Mouse (Mus musculus) liver, adult 2 months (tissue): Measurements from ENCODE around the gene Igsf8. TPM values are rescaled to one million over a fixed set of nuclear protein-coding genes. Genes with fewer than 3 reads are reported as not detected.

Experiments used
- DNase-seq: peaks from one replicate; pipeline ENCODE4 v3.0.0-alpha.2; 2011; ENCODE audit warnings: low read depth, low spot score; ENCODE audit errors: extremely low read depth
- H3K27ac ChIP-seq: fragments of 200-500 bp; replicated peaks from 2 replicates; pipeline ENCODE4 v1.5.1; 2012; ENCODE audit warnings: low read depth, mild to moderate bottlenecking, control low read depth, inconsistent platforms, low read length; ENCODE audit not compliant: insufficient read depth
- H3K27me3 ChIP-seq: fragments of 200-500 bp; 2 replicates; pipeline ENCODE4 v1.6.1; 2012; ENCODE audit warnings: mild to moderate bottlenecking, moderate library complexity, low read length, inconsistent platforms; ENCODE audit not compliant: control insufficient read depth, insufficient read depth
- H3K36me3 ChIP-seq: fragments of 200-500 bp; 2 replicates; pipeline ENCODE4 v1.6.1; 2012; ENCODE audit warnings: low read length, inconsistent platforms; ENCODE audit not compliant: control insufficient read depth, insufficient read depth
- H3K4me1 ChIP-seq: fragments of 200-500 bp; 2 replicates; pipeline ENCODE4 v1.6.1; 2011; ENCODE audit warnings: low read length; ENCODE audit not compliant: control insufficient read depth, insufficient read depth
- H3K4me3 ChIP-seq: fragments of 200-500 bp; 2 replicates; pipeline ENCODE4 v1.5.1; 2011; ENCODE audit warnings: low read depth, mild to moderate bottlenecking, control low read depth, low read length, moderate library complexity; ENCODE audit not compliant: insufficient read depth
- H3K79me2 ChIP-seq: fragments of 200-500 bp; 2 replicates; pipeline ENCODE4 v1.6.1; 2012; ENCODE audit warnings: inconsistent platforms, mild to moderate bottlenecking, low read length, moderate library complexity; ENCODE audit not compliant: control insufficient read depth, insufficient read depth
- H3K9ac ChIP-seq: fragments of 200-500 bp; 2 replicates; pipeline ENCODE4 v1.6.1; 2012; ENCODE audit warnings: low read depth, mild to moderate bottlenecking, control low read depth, inconsistent platforms, low read length
- CTCF ChIP-seq: fragments of 200-500 bp; IDR thresholded peaks from 2 replicates; pipeline ENCODE4 v1.5.1; 2011; ENCODE audit warnings: low read depth, low read length, control low read depth
- POLR2A ChIP-seq: fragments of 200-500 bp; IDR thresholded peaks from 2 replicates; pipeline ENCODE4 v1.6.1; 2011; ENCODE audit warnings: low read length, control low read depth; ENCODE audit not compliant: insufficient read depth; ENCODE audit errors: extremely low read depth
- WGBS: fragments of 180-500 bp; shearing (Covaris S2); methylation state at CpG from one replicate; pipeline ENCODE4 v1.1.7; 2018; 5-methylcytosine and 5-hydroxymethylcytosine counted together
- polyA plus RNA-seq: library from polyadenylated mRNA; depleted of rRNA; stranded (reverse); fragments of >200 nt; gene quantifications from 2 replicates; pipeline ENCODE4 v1.2.3, GENCODE M21; 2012
- total RNA-seq: library from RNA; depleted of rRNA; stranded (reverse); fragments of >200 nt; gene quantifications from 2 replicates; pipeline ENCODE4 v1.2.3, GENCODE M21; 2014

Igsf8 gene
- total and polyA plus RNA-seq, 2 experiments = 3.6 to 26.3 TPM

- no peaks in the 10 kb centered on the region for H3K79me2 ChIP-seq
- no peaks in the 10 kb centered on the region for H3K36me3 ChIP-seq
- 64% methylated on average over 5 of the region's 5 CpGs for whole genome bisulfite sequencing
- H3K27ac ChIP-seq = no peak overlapping the region
- H3K9ac ChIP-seq = no peak overlapping the region
- H3K4me1 ChIP-seq = peaks cover 1% of the 10 kb centered on the region; the same call in 1 of the 2 replicates
- DNase-seq = no peak
- H3K27me3 ChIP-seq = peaks cover 6% of the 10 kb centered on the region; the same call in 1 of the 2 replicates
- no peak overlapping the region for H3K4me3 ChIP-seq
- TF ChIP-seq CTCF (no peak), POLR2A (no peak)
Measured at GRCm38 (mm10) chr1:172323298-172323697, 61.9 kb downstream of the Igsf8 start.

- Histone ChIP-seq H3K79me2 (no peaks in the 10 kb centered on the region), H3K27ac (no peak overlapping the region), H3K9ac (no peak overlapping the region), H3K27me3 (peaks cover 6% of the 10 kb centered on the region; the same call in 1 of the 2 replicates), H3K36me3 (no peaks in the 10 kb centered on the region), H3K4me3 (no peak overlapping the region), H3K4me1 (peaks cover 1% of the 10 kb centered on the region; the same call in 1 of the 2 replicates)
- 81% methylated on average over 6 of the region's 6 CpGs for WGBS
- no peak for TF ChIP-seq POLR2A
- TF ChIP-seq CTCF = no peak
- DNase-seq = no peak
Measured at GRCm38 (mm10) chr1:172323801-172324359, 62.4 kb downstream of the Igsf8 start.

DNA sequence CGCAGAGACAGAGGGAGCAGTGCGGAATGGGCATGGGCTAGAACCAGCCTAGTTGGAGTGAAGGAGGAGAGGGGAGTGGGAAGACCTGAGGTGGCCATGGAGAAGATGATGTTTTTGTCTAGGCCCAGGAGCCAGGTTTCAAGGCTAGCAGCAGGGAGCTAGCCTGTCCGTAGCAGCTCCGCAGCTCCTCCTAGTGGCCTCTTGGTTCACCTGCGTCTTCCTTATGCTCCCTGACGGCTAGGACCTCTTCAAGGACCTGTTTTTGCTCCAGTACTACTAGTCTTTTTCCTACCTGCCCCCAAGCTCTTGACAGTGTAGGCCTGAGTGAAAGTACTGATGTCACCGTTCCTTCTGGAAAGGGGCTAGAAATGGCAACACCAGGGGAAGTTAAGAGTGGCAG lies 63.3 kb downstream of the Igsf8 start:
- no peak overlapping the region for H3K4me3 ChIP-seq
- H3K27me3 ChIP-seq = peaks cover 6% of the 10 kb centered on the region; the same call in 1 of the 2 replicates
- H3K27ac ChIP-seq = no peak overlapping the region
- H3K9ac ChIP-seq = no peak overlapping the region
- peak; percentile 50 for DNase-seq
- no peaks in the 10 kb centered on the region for H3K79me2 ChIP-seq
- no peaks in the 10 kb centered on the region for H3K36me3 ChIP-seq
- 24% methylated on average over 7 of the region's 7 CpGs for WGBS
- peaks cover 1% of the 10 kb centered on the region; the same call in 1 of the 2 replicates for H3K4me1 ChIP-seq
- TF ChIP-seq POLR2A (no peak), CTCF (peak; percentile 96)

- no peak overlapping the region; the same call in 1 of the 2 replicates for H3K9ac ChIP-seq
- peak; percentile 50 for DNase-seq
- TF ChIP-seq POLR2A (no peak), CTCF (peak; percentile 83)
- H3K79me2 ChIP-seq = no peaks in the 10 kb centered on the region
- H3K4me3 ChIP-seq = peak overlapping the region; percentile 27; the same call in 1 of the 2 replicates
- H3K27ac ChIP-seq = no peak overlapping the region
- peaks cover 6% of the 10 kb centered on the region; the same call in 1 of the 2 replicates for H3K27me3 ChIP-seq
- WGBS = 19% methylated on average over 94 of the region's 94 CpGs
- peaks cover 1% of the 10 kb centered on the region; the same call in 1 of the 2 replicates for H3K4me1 ChIP-seq
- H3K36me3 ChIP-seq = no peaks in the 10 kb centered on the region
Measured at GRCm38 (mm10) chr1:172325680-172326535, 64.5 kb downstream of the Igsf8 start.

DNA sequence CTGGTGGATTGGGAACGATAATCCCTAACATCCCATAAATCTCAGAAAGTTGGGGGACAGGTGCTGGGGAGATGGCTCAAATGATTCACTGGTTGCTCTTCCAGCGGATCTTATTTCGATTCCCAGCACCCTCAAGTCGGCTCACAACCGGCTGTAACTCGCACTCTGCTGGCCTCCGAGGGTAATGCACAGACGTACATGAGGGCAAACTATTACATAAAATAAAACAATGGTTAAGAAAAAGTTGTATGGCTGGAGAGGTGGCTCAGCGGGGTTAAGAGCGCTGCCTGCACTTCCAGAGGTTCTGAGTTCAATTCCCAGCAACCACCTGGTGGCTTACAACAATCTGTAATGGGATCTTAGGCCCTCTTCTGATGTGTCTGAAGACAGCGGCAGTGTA lies 65.2 kb downstream of the Igsf8 start:
- H3K27me3 ChIP-seq = peaks cover 6% of the 10 kb centered on the region; the same call in 1 of the 2 replicates
- H3K27ac ChIP-seq = no peak overlapping the region
- H3K79me2 ChIP-seq = no peaks in the 10 kb centered on the region
- H3K9ac ChIP-seq = no peak overlapping the region
- H3K4me3 ChIP-seq = no peak overlapping the region
- H3K36me3 ChIP-seq = no peaks in the 10 kb centered on the region
- H3K4me1 ChIP-seq = peaks cover 1% of the 10 kb centered on the region; the same call in 1 of the 2 replicates
- TF ChIP-seq POLR2A (no peak), CTCF (no peak; the same call in 1 of the 2 replicates)
- no peak for DNase-seq
- WGBS = 49% methylated on average over 11 of the region's 11 CpGs
